Mouse (Mus musculus): ENCODE data around the gene Hoxb13.

The Hoxb13 gene

DNA sequence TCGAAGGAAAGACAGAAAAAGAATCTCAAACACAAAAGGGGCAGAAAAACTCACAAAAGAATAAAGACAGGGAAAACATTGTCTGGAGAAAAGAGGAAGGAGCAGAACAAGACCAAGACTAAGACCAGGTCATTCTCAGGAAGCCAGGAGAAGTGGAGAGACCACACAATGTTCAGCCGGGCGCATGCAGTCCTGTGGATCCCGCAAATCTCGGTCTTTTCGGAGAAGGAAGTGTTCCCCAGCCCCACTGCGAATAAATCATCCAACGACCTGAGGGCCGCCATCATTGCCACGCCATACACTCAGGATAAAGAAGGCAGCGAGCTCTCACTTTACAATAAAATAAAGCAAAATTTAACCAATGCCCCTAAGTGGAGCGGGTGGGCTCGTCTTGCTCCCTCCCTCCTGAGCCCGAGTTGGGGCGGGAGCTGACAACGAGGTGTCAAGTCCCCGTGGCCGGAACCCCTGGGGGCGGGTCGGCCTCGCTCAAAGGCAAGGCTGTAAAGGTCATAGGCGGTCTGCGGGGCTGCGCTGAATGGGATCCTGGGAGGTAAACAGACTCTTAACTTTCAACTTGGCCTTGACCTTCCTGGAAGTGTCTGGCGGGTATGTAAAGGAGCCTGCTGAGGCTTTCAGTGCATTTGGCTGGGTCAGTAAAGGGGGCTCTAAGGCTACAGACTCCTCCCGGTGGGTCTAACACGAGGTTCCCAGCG is 4.2 kb upstream of the Hoxb13 start:
- no peak for DNase-seq

DNA sequence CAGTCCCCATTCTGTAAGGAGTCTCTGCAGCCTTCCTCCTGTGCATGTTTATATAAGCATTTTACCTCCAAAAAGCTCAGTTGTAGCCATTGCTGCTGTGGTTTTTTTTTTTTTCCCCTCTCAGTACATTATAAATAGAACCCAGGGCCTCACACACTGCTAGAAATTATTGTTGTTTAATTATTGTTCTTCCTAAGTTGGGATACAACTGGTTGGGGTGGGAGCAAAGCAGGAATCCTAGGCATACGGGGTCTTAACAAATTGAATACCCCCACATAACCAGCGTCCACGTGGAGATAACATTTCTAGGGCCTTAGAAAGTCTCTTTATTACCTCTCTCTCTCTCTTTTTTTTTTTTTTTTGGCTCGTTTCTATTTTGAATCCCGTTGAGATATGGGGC is 3.0 kb upstream of the Hoxb13 start:
- DNase-seq: no peak

- no peak for DNase-seq
Measured at GRCm38 (mm10) chr11:96194401-96194710, 240 bp downstream of the Hoxb13 start.

GRCm38 (mm10) chr11:96194961-96195640 is 985 bp downstream of the Hoxb13 start:
- DNase-seq: no peak

DNA sequence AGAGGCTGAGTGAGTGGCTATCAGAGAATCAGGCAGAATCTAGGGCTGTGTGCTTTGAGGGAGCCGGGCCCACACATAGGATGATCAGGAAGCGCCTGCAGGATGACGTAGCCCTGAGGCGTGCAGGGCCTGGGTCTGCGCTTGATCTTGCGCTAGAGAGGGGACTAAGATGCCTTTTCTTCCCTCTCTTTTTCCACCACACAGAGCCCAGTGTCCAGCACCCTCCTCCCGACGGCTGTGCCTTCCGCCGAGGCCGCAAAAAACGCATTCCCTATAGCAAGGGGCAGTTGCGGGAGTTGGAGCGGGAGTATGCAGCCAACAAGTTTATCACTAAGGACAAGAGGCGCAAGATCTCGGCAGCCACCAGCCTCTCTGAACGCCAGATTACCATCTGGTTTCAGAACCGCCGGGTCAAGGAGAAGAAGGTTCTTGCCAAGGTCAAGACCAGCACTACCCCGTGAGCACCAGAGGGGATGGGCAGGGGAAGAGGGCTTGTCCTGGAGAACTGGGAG is 1.7 kb downstream of the Hoxb13 start:
- no peak for DNase-seq

DNA sequence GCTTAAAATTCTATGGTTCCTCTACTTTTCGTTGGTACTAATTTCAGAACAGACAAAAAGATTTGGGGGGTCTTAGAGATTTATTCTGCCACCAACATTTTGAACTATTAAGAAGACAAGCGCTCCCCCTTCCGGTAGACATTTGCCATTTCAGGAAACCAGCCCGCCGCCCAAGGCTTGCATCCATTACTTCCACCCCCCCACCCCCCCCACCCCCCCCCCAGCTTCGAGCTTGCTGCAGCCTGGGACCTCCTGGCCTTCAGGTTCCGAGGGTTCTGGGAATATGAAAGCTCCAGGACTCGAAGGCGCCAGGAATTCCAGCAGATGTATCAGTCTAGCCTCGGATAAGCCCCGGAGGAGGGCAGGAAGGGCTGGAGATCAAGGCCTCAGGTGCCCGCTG is 4.5 kb downstream of the Hoxb13 start:
- DNase-seq: peak; percentile 62

DNA sequence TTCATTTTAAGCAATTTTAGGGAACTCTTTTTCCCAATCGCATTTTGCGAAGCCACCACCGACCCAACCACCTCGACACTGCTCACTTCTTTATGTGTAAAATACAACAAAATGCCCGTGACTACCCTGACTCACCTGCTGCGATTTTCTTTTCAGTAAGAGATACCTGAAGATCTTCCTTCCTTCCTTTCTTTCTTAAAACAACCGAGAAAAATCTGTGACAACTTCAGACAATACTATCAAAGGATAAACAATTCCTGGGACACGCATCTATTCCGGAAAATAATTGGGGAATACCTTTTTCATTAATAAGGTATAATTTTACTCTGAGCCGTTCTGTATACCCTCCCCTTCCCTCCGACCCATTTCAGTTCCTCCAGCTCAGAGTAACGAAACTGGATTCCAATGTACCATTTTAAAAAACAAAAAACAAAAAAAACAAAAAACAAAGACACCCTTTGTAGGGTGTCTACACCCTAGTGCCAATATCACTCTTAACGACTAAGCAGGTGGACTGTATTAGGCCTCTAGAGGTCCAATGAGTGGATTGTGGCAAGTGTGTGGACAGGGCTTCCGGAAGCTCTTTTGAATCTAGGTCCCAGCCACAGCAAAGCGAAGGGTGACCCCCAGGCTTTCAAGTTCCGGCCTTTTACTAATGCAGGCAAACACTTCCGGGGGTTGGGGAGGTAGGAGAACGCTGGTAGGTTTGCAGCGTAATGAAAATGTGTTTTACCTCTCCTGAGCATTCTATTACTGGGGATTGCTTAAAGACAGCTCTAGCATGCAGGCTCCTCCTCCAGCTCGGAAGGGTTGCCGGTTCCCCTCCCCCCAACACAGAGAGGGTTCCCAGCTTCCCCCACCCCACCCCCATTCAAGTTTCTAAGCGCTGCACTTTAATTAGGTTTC is 5.3 kb downstream of the Hoxb13 start:
- DNase-seq: no peak

GRCm38 (mm10) chr11:96200183-96200655 is 6.1 kb downstream of the Hoxb13 start:
- DNase-seq: no peak

DNA sequence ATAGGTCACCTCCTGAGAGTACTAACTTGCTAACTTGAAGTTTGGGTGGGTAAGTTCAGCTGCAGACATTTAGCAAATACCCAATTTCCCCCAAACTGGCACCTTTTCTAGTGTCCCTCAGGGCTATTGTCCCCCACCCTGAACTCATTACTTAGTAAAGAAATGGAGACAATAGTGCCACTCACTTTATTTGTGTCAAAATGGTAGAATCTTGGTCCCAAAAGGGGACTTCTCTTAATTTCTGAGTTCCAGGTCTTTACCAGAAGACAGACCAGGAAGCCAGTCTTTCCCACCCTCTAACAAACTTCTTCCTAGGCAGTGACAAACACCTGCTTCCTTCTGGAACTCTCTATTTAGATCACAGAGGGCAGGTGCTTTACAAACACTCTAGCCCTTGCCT is 7.6 kb downstream of the Hoxb13 start:
- DNase-seq: no peak

DNA sequence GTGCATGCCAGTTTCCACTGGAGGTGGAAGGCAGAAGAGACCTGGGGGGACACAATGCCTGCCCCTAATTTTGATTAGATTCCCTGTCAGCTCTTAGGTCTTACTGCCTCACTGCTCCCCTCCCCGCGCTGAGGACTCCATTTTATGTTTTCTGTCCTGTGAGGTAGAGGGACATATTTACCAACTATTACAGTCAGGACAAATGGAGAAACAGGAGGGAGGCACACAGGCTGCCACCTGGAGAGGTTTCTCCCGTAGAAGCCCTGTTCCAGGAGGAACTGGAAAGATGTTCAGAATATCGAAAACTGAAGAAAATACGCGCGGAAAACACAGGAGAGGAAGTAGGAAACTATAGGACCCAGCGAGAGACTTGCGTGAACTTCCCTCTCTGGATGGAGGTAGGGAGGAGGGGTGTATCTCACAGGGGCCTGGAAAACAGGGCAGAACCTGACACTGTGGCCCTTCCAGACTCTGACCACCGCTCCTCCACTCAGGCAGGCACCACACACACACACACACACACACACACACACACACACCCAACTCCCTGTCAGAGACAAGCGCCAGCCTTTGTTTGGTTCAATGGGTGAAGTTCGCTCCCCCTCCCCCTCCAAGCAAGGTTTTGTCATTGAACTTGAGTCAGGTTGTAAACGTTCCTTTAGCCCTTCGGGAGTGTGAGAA is 8.4 kb downstream of the Hoxb13 start:
- no peak for DNase-seq

GRCm38 (mm10) chr11:96203182-96203788 is 9.2 kb downstream of the Hoxb13 start:
- DNase-seq: no peak

DNA sequence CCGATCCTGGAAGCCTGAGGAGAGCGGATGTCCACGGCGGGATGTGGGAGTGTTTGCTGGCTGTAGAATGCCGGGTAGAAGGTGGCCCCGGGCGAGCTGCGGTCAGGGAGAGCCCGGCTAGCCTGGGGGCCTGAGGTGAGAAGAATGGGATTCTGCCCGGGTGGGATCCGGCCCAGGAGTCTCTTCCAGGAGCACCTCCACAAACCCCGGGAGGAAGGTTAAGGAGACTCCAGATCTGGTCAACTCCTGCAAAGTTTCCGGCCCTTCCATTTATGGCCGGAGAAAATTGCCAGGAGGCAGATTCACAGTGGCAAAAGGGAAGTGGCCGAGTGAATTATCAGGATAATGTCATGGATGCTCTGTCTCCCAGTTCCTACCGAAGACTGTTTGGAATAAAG is 9.7 kb downstream of the Hoxb13 start:
- DNase-seq: no peak

GRCm38 (mm10) chr11:96204351-96204750 is 10.2 kb downstream of the Hoxb13 start:
- DNase-seq: no peak

GRCm38 (mm10) chr11:96205426-96206131 is 11.5 kb downstream of the Hoxb13 start:
- no peak for DNase-seq

GRCm38 (mm10) chr11:96223813-96224212 is 29.7 kb downstream of the Hoxb13 start:
- no peak for DNase-seq

- DNase-seq: no peak
Measured at GRCm38 (mm10) chr11:96227676-96228075, 33.6 kb downstream of the Hoxb13 start.

GRCm38 (mm10) chr11:96234906-96235305 is 40.8 kb downstream of the Hoxb13 start:
- DNase-seq: peak; percentile 58

DNA sequence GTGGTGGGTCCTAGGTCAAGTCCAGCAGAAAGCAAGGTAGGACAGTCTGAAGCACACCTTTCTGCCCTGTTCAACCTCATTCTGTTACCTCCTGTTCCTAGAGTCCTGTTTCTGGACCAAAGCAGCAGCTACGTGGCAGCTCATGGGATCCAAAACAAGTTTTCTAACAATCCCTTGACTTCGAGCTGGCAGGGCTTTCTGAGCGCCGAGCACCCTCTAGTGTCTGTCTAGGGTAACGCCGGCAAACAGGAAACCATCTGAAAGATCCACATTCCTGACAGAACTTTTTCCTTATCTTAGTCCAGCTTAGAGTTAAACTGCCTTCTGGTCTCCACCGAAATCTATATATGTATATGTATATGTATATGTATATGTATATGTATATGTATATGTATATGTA is 46.1 kb downstream of the Hoxb13 start:
- DNase-seq: peak; percentile 69

Measured in lung, postnatal 10 days (tissue).